Mouse (Mus musculus) limb, embryonic 14.5 days (tissue): ENCODE results near the gene C8g. TPM values are rescaled to one million over a fixed set of nuclear protein-coding genes. Genes with fewer than 3 reads are reported as not detected.
A peak's percentile ranks its signal among the peaks of the same experiment; 100 is the strongest.

Experiments
- ATAC-seq: fragments of 200-750 bp; cut with Nextera tagmentation; 2 replicates; pipeline ENCODE4 v1.8.0; 2017; ENCODE audit warnings: low read depth, moderate number of reproducible peaks, moderate TSS enrichment; ENCODE audit not compliant: low FRiP score
- DNase-seq: peaks from one replicate; pipeline ENCODE4 v3.0.0-alpha.2; 2015; ENCODE audit warnings: low spot score
- H3K27ac ChIP-seq: fragments of 300-500 bp; sonication (generic); replicated peaks from 2 replicates; pipeline ENCODE4 v1.5.1; 2014; ENCODE audit warnings: low read depth, mild to moderate bottlenecking, low read length, moderate library complexity, mixed read lengths
- H3K27me3 ChIP-seq: fragments of 300-500 bp; sonication (generic); 2 replicates; pipeline ENCODE4 v1.6.1; 2014; ENCODE audit warnings: low read length, mixed read lengths; ENCODE audit not compliant: control insufficient read depth, insufficient read depth
- H3K36me3 ChIP-seq: fragments of 300-500 bp; sonication (generic); 2 replicates; pipeline ENCODE4 v1.6.1; 2014; ENCODE audit warnings: mild to moderate bottlenecking, low read length, moderate library complexity, mixed read lengths; ENCODE audit not compliant: control insufficient read depth, insufficient read depth
- H3K4me1 ChIP-seq: fragments of 300-500 bp; sonication (generic); 2 replicates; pipeline ENCODE4 v1.6.1; 2014; ENCODE audit warnings: antibody characterized with exemption, low read length, mixed read lengths; ENCODE audit not compliant: control insufficient read depth, insufficient read depth
- H3K4me2 ChIP-seq: fragments of 300-500 bp; sonication (generic); replicated peaks from 2 replicates; pipeline ENCODE4 v1.6.1; 2014; ENCODE audit warnings: low read depth, mild to moderate bottlenecking, low read length, moderate library complexity; ENCODE audit not compliant: severe bottlenecking
- H3K4me3 ChIP-seq: fragments of 300-500 bp; sonication (generic); replicated peaks from 2 replicates; pipeline ENCODE4 v1.5.1; 2014; ENCODE audit warnings: low read length
- H3K9ac ChIP-seq: fragments of 300-500 bp; sonication (generic); 2 replicates; pipeline ENCODE4 v1.6.1; 2014; ENCODE audit warnings: mild to moderate bottlenecking, low read depth, low read length, moderate library complexity; ENCODE audit not compliant: severe bottlenecking
- H3K9me3 ChIP-seq: fragments of 300-500 bp; sonication (generic); 2 replicates; pipeline ENCODE4 v1.6.1; 2016; ENCODE audit warnings: low read length; ENCODE audit not compliant: control insufficient read depth
- POLR2A ChIP-seq: fragments of 200-500 bp; IDR thresholded peaks from 2 replicates; pipeline ENCODE4 v1.8.0; 2012; ENCODE audit warnings: inconsistent platforms, mild to moderate bottlenecking, moderate library complexity, borderline replicate concordance; ENCODE audit not compliant: insufficient read depth, insufficient read length; ENCODE audit errors: extremely low read depth
- WGBS: fragments of 180-500 bp; shearing (Covaris S2); extraction: QIAGEN DNeasy Blood & Tissue Kit; methylation state at CpG from one replicate; pipeline ENCODE4 v1.1.7; 2014; 5-methylcytosine and 5-hydroxymethylcytosine counted together
- polyA plus RNA-seq, 2 experiments: library from polyadenylated mRNA; depleted of rRNA in 1 of 2; stranded (reverse) in 1 of 2; unstranded in 1 of 2; fragments of >200 nt; fragmentation: Nextera tagmentation in 1 of 2; extraction: Ambion mirVana in 1 of 2; gene quantifications; 2 replicates each; pipeline versions ENCODE4 v1.2.1 to v1.2.3; 2012 to 2014

C8g gene
- polyA plus RNA-seq, 2 experiments, result 4.2 to 4.4 TPM

DNA sequence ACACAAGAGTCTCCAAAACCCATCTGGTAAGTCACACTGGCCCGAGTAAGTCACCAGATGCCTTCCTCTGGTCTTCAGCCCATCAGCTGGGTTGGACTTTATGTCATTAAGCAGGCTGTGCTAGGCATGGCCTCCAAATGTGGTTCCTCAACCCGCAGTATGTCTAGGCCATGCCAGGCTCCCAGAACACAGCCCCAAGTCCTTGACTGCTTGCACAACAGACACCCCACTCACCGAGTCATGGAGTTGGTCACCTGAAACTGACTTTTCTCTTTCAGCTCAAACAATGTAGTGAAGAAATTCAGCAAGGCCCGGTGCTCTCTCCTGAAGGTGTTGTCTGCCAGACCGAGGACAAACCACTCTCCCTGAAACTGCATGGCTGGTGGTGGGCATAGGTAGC, 8.5 kb downstream of the C8g start:
- no peaks in the 10 kb centered on the region for H3K27me3 ChIP-seq
- DNase-seq (no peak), ATAC-seq (no peak)
- H3K4me3 ChIP-seq, result no peak overlapping the region
- no peak overlapping the region for H3K4me2 ChIP-seq
- 85% methylated on average over 5 of the region's 5 CpGs for WGBS
- no peaks in the 10 kb centered on the region for H3K36me3 ChIP-seq
- no peak overlapping the region for H3K27ac ChIP-seq
- H3K9ac ChIP-seq, result no peak overlapping the region
- TF ChIP-seq POLR2A, result no peak
- no peaks in the 10 kb centered on the region for H3K9me3 ChIP-seq
- no peaks in the 10 kb centered on the region for H3K4me1 ChIP-seq

GRCm38 (mm10) chr2:25488671-25489068, 12.8 kb downstream of the C8g start:
- Histone ChIP-seq H3K36me3 (no peaks in the 10 kb centered on the region), H3K4me1 (no peaks in the 10 kb centered on the region), H3K9me3 (no peaks in the 10 kb centered on the region), H3K9ac (no peak overlapping the region), H3K4me2 (no peak overlapping the region), H3K27me3 (no peaks in the 10 kb centered on the region), H3K27ac (no peak overlapping the region), H3K4me3 (no peak overlapping the region)
- WGBS, result 83% methylated on average over 7 of the region's 7 CpGs
- DNase-seq, result no peak
- no peak for ATAC-seq
- no peak for TF ChIP-seq POLR2A

GRCm38 (mm10) chr2:25487965-25488670, 13.4 kb downstream of the C8g start:
- no peak for TF ChIP-seq POLR2A
- WGBS, result 59% methylated on average over 6 of the region's 6 CpGs
- no peak overlapping the region for H3K4me2 ChIP-seq
- no peak overlapping the region for H3K9ac ChIP-seq
- H3K27me3 ChIP-seq, result no peaks in the 10 kb centered on the region
- no peak overlapping the region for H3K4me3 ChIP-seq
- ATAC-seq, result no peak
- H3K27ac ChIP-seq, result no peak overlapping the region
- no peaks in the 10 kb centered on the region for H3K36me3 ChIP-seq
- no peak for DNase-seq
- no peaks in the 10 kb centered on the region for H3K9me3 ChIP-seq
- no peaks in the 10 kb centered on the region for H3K4me1 ChIP-seq

DNA sequence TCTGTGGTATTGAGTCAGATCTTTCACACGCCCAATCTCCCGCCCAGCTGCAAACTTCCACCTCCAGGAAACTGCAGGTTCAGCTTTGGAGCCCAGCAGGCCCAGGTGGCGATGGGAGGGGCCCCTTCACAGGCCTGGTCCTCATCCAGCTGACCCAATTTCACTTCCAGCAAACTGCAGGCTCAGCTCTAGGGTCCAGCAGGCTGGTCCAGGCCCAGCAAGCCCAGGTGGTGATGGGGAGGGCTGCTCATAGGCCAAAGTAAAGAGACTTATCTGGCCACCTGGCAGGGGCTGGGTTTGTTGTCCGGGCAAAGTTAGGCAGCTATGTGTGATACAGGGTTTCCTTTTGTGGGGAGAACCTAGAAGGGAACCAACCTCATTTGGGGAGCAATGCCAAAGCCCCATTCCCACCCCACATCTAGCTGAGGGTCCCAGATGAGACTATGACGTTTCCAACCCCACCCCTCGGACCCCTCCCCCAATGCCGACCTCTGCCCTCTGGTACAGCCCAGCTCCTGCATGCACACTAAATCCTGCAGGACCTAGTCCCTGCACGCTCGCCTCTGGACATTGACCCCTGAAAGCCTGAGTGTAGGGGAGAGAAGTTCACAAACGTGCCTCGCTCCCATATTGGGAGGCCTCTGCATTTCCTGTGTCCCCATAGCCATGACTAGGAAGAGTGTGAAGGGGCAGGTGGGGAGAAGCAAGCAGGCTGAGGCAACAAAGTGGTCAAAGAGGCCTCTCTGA, 16.4 kb downstream of the C8g start:
- DNase-seq (no peak), ATAC-seq (no peak)
- no peak for TF ChIP-seq POLR2A
- H3K4me1 ChIP-seq, result no peaks in the 10 kb centered on the region
- no peak overlapping the region for H3K27ac ChIP-seq
- H3K9ac ChIP-seq, result no peak overlapping the region
- WGBS, result 61% methylated on average over 11 of the region's 11 CpGs
- H3K36me3 ChIP-seq, result no peaks in the 10 kb centered on the region
- H3K9me3 ChIP-seq, result no peaks in the 10 kb centered on the region
- H3K4me3 ChIP-seq, result no peak overlapping the region
- no peak overlapping the region for H3K4me2 ChIP-seq
- no peaks in the 10 kb centered on the region for H3K27me3 ChIP-seq

- no peak for TF ChIP-seq POLR2A
Observed at GRCm38 (mm10) chr2:25482969-25483368, 18.6 kb downstream of the C8g start.

More at GRCm38 (mm10) chr2:25482969-25483368, 18.6 kb downstream of the C8g start:
- H3K4me1 ChIP-seq, result no peaks in the 10 kb centered on the region
- H3K9me3 ChIP-seq, result no peaks in the 10 kb centered on the region
- H3K4me2 ChIP-seq, result no peak overlapping the region
- DNase-seq, result peak; percentile 64
- H3K36me3 ChIP-seq, result no peaks in the 10 kb centered on the region
- H3K27ac ChIP-seq, result no peak overlapping the region
- H3K27me3 ChIP-seq, result no peaks in the 10 kb centered on the region
- H3K4me3 ChIP-seq, result no peak overlapping the region
- ATAC-seq, result no peak
- 23% methylated on average over 7 of the region's 7 CpGs for WGBS
- no peak overlapping the region for H3K9ac ChIP-seq
